Mouse (Mus musculus): ENCODE results near the gene Rnf11. TPM values are rescaled to one million over a fixed set of nuclear protein-coding genes. Genes with fewer than 3 reads are reported as not detected.

Rnf11 gene
- total RNA-seq, 2 experiments from 2014 or later, result 164 to 180 TPM

DNA sequence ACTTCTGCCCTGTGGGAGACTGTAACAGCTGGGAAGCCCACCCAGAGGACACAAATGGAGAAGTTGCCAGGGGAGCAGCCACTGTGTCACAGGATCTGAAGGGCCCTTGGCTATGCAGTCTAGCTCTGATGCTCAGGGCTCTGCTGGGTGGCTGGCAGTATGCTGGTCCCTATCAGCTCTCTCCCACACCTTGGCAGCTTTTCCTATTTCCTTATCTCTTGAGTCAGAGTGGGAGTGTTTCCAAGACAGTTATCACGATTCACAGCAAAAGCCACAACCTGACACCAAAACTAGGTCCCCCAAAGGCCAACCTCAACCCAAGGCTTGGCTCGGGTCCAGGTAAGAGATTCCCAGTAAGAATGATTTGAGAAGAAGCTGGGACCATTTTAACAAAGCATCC lies 39.1 kb downstream of the Rnf11 start:
- DNase-seq (ENCODE audit: low spot score in 2 of 2), result no peak

- no peak for DNase-seq (ENCODE audit: low spot score in 2 of 2)
Observed at GRCm38 (mm10) chr4:109444951-109445350, 39.6 kb downstream of the Rnf11 start.

DNA sequence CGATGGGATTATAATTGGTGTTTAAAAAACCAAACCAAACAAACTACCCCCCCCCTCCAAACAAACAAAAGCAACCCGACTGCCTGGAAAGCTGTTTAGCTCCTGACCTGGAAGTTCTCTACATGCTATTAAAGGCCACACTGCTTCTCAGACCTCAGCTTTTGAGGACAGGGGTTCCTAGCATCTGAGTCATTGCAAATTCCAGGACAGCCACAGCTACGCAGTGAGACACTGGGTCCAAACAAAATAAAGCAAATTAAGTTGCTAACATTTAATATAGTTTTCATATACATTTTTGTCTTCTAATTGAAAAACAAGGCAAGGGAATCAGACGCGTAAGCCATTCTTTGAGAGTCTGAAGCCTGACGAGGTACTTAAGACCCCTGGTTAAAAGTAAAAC lies 40.1 kb downstream of the Rnf11 start:
- no peak for DNase-seq (ENCODE audit: low spot score in 2 of 2)

GRCm38 (mm10) chr4:109442649-109443048 lies 41.9 kb downstream of the Rnf11 start:
- no peak for DNase-seq (ENCODE audit: low spot score in 2 of 2)

GRCm38 (mm10) chr4:109442126-109442525 lies 42.4 kb downstream of the Rnf11 start:
- no peak for DNase-seq (ENCODE audit: low spot score in 2 of 2)

DNA sequence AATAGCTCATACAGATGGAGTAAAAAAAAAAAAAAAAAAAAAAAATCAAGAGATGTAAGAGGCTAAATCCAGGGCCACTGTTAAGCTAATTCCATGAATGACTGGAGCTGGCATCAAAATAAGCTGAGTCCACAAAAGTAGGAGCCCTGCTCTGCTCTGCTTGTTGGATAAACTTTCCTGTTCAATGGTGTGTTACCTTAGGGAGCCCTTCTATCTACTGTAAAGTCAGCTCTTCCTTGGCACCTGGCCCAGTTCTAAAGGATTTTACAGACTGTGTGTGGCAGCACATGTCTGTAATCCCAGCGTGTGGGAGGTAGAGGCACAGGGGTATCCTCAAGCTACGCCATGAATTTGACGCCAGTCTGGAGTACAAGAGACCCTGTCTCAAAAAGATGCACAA lies 43.5 kb downstream of the Rnf11 start:
- DNase-seq (ENCODE audit: low spot score in 2 of 2), result no peak

- DNase-seq (ENCODE audit: low spot score in 2 of 2), result no peak
Observed at GRCm38 (mm10) chr4:109440381-109440780, 44.1 kb downstream of the Rnf11 start.

- DNase-seq (ENCODE audit: low spot score in 2 of 2), result no peak
Observed at GRCm38 (mm10) chr4:109439825-109440248, 44.7 kb downstream of the Rnf11 start.

DNA sequence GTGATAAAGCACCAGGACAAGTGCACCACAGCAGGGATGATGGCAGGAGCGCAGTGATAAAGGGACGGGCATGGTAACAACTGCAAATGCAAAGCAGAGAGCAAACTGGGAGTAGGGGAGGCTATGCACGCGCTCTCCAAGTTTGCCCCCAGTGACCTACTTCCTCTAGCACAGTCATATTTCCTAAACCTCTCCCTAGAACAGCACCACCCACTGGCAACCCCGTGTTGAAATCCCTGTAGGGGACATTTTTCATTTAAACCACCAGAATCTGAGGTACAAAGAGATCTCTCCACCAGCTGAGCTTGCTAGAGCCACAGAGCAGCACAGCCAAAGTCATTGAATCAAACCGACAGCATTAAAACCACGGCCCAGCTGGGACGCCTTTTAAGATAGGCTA lies 45.4 kb downstream of the Rnf11 start:
- DNase-seq (ENCODE audit: low spot score in 2 of 2), result no peak

DNA sequence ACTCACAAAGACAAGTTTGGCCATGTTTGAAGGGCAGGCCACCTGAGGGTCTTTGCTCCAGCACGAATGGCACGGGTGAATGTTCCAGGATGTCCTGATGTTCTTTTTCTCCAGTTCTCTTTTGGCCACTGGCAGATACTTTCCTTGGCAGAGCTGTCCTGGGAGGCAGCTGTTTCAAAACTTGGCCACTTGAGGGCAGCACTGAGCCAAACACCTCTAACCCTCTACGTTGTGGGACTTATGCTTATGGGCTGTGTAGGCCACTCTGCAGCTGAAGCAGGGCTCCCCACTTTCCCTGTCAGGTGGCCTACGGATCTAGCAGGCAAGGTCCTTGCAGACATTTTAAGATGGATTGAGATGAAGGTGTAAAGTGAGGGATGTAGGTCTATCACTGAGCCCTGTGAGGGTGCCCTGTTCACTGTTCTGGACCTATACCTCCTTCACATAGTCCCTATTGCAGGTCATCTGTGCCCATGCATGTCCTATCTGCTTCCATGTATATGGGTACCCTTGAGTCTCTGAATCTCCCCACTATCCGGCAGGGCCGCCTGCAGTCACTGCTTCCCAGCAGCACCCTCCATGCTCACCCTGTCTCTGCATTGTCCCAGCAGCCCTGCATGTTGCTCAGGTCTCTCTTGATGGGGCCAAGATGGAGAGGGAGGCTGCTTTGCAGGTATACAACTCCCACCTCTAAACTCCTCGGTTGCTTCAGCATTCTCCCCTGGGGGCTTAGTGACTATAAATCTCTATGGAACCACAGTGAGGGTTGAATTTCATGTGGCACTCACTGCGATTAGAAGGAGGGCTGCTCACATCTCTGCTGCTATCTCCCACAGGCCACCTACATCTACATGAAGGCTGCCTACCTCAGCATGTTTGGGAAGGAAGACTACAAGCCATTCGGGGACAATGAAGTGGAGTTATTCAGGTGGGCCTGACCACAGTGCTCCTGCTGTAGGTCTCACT lies 46.3 kb downstream of the Rnf11 start:
- DNase-seq (ENCODE audit: low spot score in 2 of 2), result peak; percentile 67 to 75

DNA sequence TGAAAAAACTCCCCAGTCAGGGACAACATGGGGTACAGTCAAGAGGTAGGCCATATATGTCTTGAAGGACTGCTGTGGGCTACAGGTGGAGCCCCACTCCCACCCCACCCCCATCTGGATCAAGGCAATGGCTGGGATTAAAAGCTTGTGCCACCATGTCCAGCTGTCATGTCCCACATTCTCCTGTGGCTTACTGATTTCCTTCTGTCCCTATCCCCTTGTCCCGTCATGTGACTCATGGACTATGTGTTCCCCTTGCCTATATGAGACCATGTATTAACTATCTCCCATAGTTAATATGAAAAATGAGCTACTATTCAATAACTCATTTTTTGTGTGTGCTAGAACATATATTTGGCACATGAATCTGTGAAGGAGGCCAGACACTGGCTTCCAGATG lies 50.3 kb downstream of the Rnf11 start:
- DNase-seq (ENCODE audit: low spot score in 2 of 2), result no peak

DNA sequence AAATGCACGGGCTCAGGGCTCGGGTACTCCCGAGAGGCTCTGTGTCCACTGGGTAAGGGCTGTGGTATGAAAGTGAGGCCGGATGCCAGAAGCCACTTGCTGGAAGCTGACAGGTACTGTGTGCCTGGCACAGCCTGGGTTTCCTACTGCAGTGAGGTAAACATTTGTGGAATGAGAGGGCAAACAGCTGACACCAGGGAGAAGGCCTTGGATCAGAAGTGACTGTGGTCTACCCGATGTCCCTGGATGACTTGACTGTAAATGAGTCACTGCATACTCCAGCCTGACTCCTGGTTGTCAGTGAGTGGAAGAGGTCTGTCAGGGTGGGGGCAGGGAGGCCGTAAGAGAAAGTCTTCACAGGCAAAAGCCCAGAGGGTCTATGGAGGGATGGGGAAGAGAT lies 50.9 kb downstream of the Rnf11 start:
- DNase-seq (ENCODE audit: low spot score in 2 of 2), result no peak

DNA sequence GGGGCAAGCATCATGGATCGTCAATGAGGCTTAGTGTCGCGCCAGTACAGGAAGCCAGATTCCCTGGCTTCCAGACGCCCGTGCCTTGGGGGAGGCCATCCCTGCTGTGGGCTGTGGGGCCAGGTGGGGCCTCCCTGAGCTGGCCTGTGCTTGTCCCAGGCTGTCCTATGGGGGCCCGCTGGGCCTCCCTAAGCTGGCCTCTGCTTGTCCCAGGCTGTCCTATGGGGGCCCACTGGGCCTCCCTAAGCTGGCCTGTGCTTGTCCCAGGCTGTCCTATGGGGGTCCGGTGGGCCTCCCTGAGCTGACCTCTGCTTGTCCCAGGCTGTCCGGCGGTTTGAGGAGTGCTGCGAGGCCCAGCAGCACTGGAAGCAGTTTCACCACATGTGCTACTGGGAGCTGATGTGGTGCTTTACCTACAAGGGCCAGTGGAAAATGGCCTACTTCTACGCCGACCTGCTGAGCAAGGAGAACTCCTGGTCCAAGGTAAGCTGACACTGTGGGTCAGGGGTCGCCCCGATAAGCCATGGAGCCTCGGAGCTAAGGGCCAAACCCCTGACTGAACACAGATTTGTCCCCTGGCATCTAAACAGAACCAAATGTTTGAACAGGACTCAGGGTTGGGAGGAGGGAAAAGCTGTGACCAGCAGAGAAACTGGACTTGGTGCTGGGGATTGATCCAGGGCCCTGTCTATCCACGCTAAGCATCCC lies 51.7 kb downstream of the Rnf11 start:
- no peak for DNase-seq (ENCODE audit: low spot score in 2 of 2)

- peak in 1 of 2 experiments; percentile 56 for DNase-seq (ENCODE audit: low spot score in 2 of 2)
Observed at GRCm38 (mm10) chr4:109430854-109431253, 53.7 kb downstream of the Rnf11 start.

DNA sequence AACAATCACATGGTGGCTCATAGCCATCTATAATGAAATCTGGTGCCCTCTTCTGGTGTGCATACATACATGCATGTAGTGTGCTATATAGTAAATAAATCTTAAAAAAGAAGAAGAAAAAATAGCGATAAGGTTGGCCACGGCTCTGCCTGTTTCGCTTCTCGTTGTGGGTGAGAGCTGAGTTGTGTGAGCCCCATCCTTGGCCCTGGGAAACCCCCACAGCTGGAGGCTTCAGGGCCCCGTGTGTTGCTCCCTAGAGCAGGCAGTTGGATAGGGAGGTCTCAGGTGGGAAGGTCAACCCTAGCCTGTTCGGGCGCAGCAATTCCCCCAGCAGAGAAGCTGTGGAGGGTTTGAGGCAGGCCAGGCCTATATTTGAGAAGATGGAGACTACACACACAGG lies 54.3 kb downstream of the Rnf11 start:
- no peak for DNase-seq (ENCODE audit: low spot score in 2 of 2)

DNA sequence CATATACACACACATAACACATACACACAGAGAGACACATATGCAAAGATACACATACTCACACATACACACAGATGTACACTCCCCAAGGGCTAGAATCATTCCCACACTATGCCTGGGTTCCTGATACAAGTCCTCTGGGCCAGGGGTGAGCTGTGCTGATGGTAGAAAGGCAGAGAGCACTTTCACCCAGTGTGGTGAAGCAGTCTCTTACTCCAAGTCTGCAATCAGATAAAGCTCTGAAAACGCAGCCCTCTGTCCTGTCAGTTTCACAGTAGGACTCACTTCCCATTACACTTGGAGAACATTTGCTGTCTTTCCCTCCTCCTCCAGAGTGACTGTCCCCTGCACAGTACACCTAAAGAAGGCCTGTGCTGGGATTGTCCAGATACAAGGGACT lies 57.5 kb downstream of the Rnf11 start:
- DNase-seq (ENCODE audit: low spot score in 2 of 2), result no peak

GRCm38 (mm10) chr4:109423438-109423837 lies 61.1 kb downstream of the Rnf11 start:
- no peak for DNase-seq (ENCODE audit: low spot score in 2 of 2)

DNA sequence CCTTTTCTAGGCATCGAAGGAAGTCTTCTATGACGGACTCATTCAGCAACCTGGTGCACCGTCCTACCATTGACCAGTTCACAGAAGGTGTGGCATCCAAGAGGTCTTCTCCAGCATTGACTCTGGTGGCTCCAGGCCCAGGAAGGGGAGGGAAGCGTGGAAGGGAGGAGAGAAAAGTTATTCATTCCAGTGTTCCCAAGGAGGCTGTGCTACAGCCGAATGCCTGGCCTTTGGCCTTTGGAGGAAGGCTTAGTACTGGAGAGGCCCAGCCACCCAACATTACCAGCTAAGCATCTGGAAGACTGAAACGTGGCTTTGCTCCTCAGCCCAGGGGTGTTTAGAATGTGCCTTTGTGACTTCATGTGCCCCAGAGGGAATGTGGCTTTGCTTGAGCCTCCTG lies 62.1 kb downstream of the Rnf11 start:
- no peak for DNase-seq (ENCODE audit: low spot score in 2 of 2)

GRCm38 (mm10) chr4:109421608-109422007 lies 62.9 kb downstream of the Rnf11 start:
- DNase-seq (ENCODE audit: low spot score in 2 of 2), result no peak

GRCm38 (mm10) chr4:109420138-109420795 lies 64.3 kb downstream of the Rnf11 start:
- DNase-seq (ENCODE audit: low spot score in 2 of 2), result no peak

DNA sequence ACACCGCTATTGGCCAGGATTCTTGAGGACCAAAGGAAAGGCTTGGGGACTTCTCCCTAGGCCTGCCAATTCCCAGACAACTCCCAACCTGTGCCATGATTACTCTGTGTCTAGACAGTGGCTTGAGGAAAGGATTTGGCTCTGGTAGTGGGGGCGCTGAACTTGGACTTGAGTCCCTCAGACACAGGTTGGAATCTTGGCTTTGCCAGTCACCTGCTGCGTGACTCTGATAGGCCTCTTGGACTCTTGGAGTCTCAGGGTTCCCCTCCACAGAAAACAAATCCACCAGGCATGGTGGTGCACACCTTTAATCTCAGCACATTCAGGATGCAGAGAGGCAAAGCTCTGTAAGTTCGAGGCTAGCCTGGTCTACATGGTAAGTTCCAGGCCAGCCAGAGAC lies 65.0 kb downstream of the Rnf11 start:
- no peak for DNase-seq (ENCODE audit: low spot score in 2 of 2)

DNA sequence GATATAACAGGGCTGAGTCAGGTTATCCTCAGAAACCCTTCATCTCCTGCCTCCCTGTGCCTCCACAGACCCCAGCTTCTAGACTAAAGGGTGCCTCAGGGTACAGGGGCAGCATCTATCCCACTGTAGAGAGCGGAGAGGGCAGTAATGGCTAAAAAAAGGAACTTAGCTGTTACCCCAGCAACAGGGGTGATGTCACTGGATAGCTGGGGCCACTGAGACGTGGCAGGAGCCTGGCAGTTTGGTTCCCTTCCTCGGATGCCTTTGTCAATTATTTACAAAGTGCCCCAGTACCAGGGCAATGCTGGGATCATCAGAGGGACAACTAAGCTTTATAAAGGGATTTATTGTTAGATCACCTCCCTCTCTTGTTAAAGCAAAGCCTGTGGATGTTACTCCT lies 65.5 kb downstream of the Rnf11 start:
- DNase-seq (ENCODE audit: low spot score in 2 of 2), result no peak

Measured in layer of hippocampus, postnatal 10 days (tissue).